Mouse (Mus musculus) midbrain, embryonic 14.5 days (tissue): ENCODE results near the gene Pafah1b2. TPM values are rescaled to one million over a fixed set of nuclear protein-coding genes. Genes with fewer than 3 reads are reported as not detected.

Source experiments
- ATAC-seq: fragments of 200-750 bp; cut with Nextera tagmentation; 2 replicates; pipeline ENCODE4 v1.8.0; 2017; ENCODE audit warnings: moderate number of reproducible peaks, moderate library complexity; ENCODE audit not compliant: low FRiP score, low TSS enrichment
- DNase-seq: peaks from one replicate; pipeline ENCODE4 v3.0.0-alpha.2; 2015
- H3K27ac ChIP-seq: fragments of 300-500 bp; sonication (generic); replicated peaks from 2 replicates; pipeline ENCODE4 v1.5.1; 2014; ENCODE audit warnings: mild to moderate bottlenecking, low read depth, low read length, moderate library complexity
- H3K27me3 ChIP-seq: fragments of 300-500 bp; sonication (generic); 2 replicates; pipeline ENCODE4 v1.6.1; 2014; ENCODE audit warnings: low read length, control low read depth, mixed read lengths; ENCODE audit not compliant: control insufficient read depth, insufficient read depth
- H3K36me3 ChIP-seq: fragments of 300-500 bp; sonication (generic); 2 replicates; pipeline ENCODE4 v1.6.1; 2014; ENCODE audit warnings: low read length, control low read depth; ENCODE audit not compliant: control insufficient read depth, insufficient read depth
- H3K4me1 ChIP-seq: fragments of 300-500 bp; sonication (generic); 2 replicates; pipeline ENCODE4 v1.6.1; 2014; ENCODE audit warnings: mild to moderate bottlenecking, antibody characterized with exemption, low read length, control low read depth; ENCODE audit not compliant: control insufficient read depth, insufficient read depth
- H3K4me2 ChIP-seq: fragments of 300-500 bp; sonication (generic); 2 replicates; pipeline ENCODE4 v1.6.1; 2014; ENCODE audit warnings: mild to moderate bottlenecking, low read length, moderate library complexity
- H3K4me3 ChIP-seq: fragments of 300-500 bp; sonication (generic); replicated peaks from 2 replicates; pipeline ENCODE4 v1.5.1; 2014; ENCODE audit warnings: low read depth, low read length
- H3K9ac ChIP-seq: fragments of 300-500 bp; sonication (generic); replicated peaks from 2 replicates; pipeline ENCODE4 v1.6.1; 2014; ENCODE audit warnings: mild to moderate bottlenecking, low read length, moderate library complexity
- H3K9me3 ChIP-seq: fragments of 300-500 bp; sonication (generic); 2 replicates; pipeline ENCODE4 v1.6.1; 2016; ENCODE audit warnings: low read length, control low read depth, mixed read lengths; ENCODE audit not compliant: control insufficient read depth
- WGBS: fragments of 180-500 bp; shearing (Covaris S2); extraction: QIAGEN DNeasy Blood & Tissue Kit; methylation state at CpG from one replicate; pipeline ENCODE4 v1.1.7; 2014; 5-methylcytosine and 5-hydroxymethylcytosine counted together
- polyA plus RNA-seq: library from polyadenylated mRNA; unstranded; fragments of >200 nt; fragmentation: Nextera tagmentation; extraction: Ambion mirVana; gene quantifications from 2 replicates; pipeline ENCODE4 v1.2.1, GENCODE M21; 2014

Gene Pafah1b2
- polyA plus RNA-seq, 1 experiment from 2014 or later: 338 TPM

GRCm38 (mm10) chr9:45955107-45955963 lies 57.2 kb downstream of the Pafah1b2 start, which contains the start of gene Sidt2:
Gene Sidt2, minus strand, starts transcription at chr9:45955258.
- Histone ChIP-seq H3K9me3 (no peaks in the 10 kb centered on the region), H3K4me2 (peak within 1 kb of the TSS; percentile 93), H3K4me1 (peaks cover 18% of the 10 kb centered on the region), H3K36me3 (peaks cover 18% of the 10 kb centered on the region), H3K27ac (peak within 1 kb of the TSS; percentile 77), H3K27me3 (no peaks in the 10 kb centered on the region), H3K4me3 (peak within 1 kb of the TSS; percentile 86), H3K9ac (peak within 1 kb of the TSS; percentile 86)
- DNase-seq (peak; percentile 96), ATAC-seq (peak; percentile 94)
- WGBS: 1% methylated on average over 48 of the region's 48 CpGs

GRCm38 (mm10) chr9:45954294-45955106 lies 58.0 kb downstream of the Pafah1b2 start:
- H3K4me2 ChIP-seq: peak overlapping the region; percentile 93
- no peaks in the 10 kb centered on the region for H3K9me3 ChIP-seq
- WGBS: under 1% methylated on average over 63 of the region's 63 CpGs
- H3K4me1 ChIP-seq: peaks cover 18% of the 10 kb centered on the region
- ATAC-seq (peak; percentile 44), DNase-seq (peak; percentile 67)
- H3K9ac ChIP-seq: peak overlapping the region; percentile 86
- H3K4me3 ChIP-seq: peak overlapping the region; percentile 86
- peaks cover 24% of the 10 kb centered on the region for H3K36me3 ChIP-seq
- H3K27ac ChIP-seq: peak overlapping the region; percentile 77
- no peaks in the 10 kb centered on the region for H3K27me3 ChIP-seq

- H3K27ac ChIP-seq: no peak overlapping the region
- no peak for DNase-seq
- 62% methylated on average over 13 of the region's 13 CpGs for WGBS
- peak overlapping the region; percentile 93 for H3K4me2 ChIP-seq
- H3K4me1 ChIP-seq: peaks cover 18% of the 10 kb centered on the region
- H3K9me3 ChIP-seq: no peaks in the 10 kb centered on the region
- peak overlapping the region; percentile 86; the same call in 1 of the 2 replicates for H3K9ac ChIP-seq
- no peak for ATAC-seq
- peak overlapping the region; percentile 86 for H3K4me3 ChIP-seq
- peaks cover 31% of the 10 kb centered on the region for H3K36me3 ChIP-seq
- no peaks in the 10 kb centered on the region for H3K27me3 ChIP-seq
Measured at GRCm38 (mm10) chr9:45953511-45954293, 58.8 kb downstream of the Pafah1b2 start.

DNA sequence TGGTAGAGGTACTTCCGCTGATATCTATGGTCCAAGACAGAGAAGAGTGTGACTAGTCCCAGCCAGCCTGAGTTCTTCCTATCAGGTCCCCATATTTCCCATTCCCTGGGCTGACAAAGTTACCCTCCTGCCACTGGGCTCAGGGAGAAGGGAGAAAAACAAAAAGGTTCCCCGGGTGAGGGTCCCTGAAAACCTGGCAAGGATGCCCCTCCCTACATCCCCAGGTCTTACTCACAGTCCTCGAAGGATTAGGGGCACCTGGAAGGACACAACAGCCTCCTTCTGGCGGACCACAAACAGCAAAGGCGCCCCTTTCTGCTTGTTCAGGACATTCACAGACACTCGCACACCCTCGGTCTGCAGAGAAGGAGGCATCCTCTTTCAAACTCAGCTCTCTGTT lies 59.6 kb downstream of the Pafah1b2 start:
- WGBS: 83% methylated on average over 7 of the region's 7 CpGs
- Histone ChIP-seq H3K4me3 (no peak overlapping the region), H3K27me3 (no peaks in the 10 kb centered on the region), H3K4me2 (no peak overlapping the region), H3K4me1 (peaks cover 18% of the 10 kb centered on the region), H3K27ac (no peak overlapping the region), H3K9ac (no peak overlapping the region), H3K36me3 (peaks cover 38% of the 10 kb centered on the region), H3K9me3 (no peaks in the 10 kb centered on the region)
- ATAC-seq (no peak), DNase-seq (no peak)

DNA sequence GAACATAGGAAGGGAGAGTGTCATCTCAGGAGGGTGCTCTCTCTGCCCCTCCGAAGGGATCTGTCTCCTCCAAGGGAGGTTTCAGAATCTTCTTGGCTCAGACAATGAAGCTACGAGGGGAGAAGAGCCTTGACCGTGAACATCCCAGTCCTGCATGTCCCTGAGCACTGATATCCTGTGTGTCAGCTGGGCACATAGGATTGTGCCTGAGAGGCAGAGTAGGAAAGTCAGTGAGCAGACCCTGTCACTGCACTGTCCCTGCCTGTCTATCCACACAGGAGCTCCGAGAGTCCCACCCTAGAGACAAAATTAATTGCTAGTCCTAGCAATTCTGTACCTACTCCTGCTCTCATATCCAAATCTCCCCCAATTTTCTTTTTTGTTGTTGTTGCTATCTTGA lies 60.4 kb downstream of the Pafah1b2 start:
- no peaks in the 10 kb centered on the region for H3K27me3 ChIP-seq
- no peak for ATAC-seq
- H3K36me3 ChIP-seq: peaks cover 43% of the 10 kb centered on the region
- peaks cover 18% of the 10 kb centered on the region for H3K4me1 ChIP-seq
- DNase-seq: no peak
- H3K9ac ChIP-seq: no peak overlapping the region
- H3K9me3 ChIP-seq: no peaks in the 10 kb centered on the region
- WGBS: 95% methylated on average over 4 of the region's 4 CpGs
- no peak overlapping the region for H3K4me3 ChIP-seq
- H3K4me2 ChIP-seq: no peak overlapping the region
- no peak overlapping the region for H3K27ac ChIP-seq

DNA sequence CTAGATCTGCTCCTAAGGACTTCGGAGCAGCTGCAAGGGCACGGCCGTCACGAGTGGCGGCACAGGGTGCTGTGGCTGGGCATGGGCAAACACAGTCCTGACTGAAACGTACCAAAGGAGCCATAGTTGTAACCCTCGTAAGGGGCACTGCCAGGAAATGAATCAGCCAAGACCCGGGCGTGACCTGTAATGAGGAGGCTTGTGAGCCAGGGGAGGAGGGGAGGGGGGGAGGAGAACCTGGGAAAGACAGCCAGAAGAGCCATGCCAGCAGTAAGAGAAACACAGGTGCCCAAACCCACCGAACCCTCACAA lies 65.7 kb downstream of the Pafah1b2 start:
- H3K27ac ChIP-seq: no peak overlapping the region
- WGBS: 94% methylated on average over 10 of the region's 10 CpGs
- no peak overlapping the region for H3K9ac ChIP-seq
- DNase-seq (no peak), ATAC-seq (no peak)
- H3K4me1 ChIP-seq: no peaks in the 10 kb centered on the region
- H3K36me3 ChIP-seq: peaks cover 86% of the 10 kb centered on the region
- H3K9me3 ChIP-seq: no peaks in the 10 kb centered on the region
- no peaks in the 10 kb centered on the region for H3K27me3 ChIP-seq
- H3K4me2 ChIP-seq: no peak overlapping the region
- H3K4me3 ChIP-seq: no peak overlapping the region

DNA sequence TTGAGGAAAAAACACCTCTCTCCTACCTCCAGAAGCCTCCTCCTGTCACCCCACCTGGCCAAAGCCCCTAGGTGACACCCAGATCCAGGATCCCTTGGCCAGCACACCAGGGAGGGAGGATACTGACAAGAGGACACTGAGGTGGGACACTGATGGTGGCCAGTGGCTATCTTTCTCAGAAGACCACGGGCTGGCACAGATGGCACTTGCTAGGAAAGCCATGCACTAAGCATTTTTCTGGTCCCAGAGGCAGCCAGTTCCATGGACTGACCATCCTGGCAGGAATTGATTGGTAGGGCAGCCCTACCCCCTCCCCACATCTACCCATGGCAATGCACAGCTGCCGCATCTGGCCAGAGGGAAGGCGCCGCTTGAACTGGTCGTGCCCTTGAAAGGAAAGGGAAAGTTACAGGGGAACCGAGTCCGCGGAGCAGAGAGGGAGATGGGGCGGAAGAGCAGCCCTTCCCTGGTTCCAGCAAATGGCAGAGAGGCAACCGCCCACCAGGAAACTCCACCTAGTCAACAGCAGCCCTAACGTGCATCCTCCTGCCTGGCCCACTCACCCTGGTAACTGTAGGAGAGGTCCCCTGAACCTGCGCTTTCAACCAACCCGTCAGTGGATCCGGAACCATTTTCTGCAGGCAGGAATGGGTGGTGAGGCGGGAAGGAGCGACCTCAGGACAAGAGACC lies 66.2 kb downstream of the Pafah1b2 start:
- no peaks in the 10 kb centered on the region for H3K9me3 ChIP-seq

GRCm38 (mm10) chr9:45945721-45946120 lies 66.8 kb downstream of the Pafah1b2 start:
- WGBS: 93% methylated on average over 13 of the region's 13 CpGs
- Histone ChIP-seq H3K27me3 (no peaks in the 10 kb centered on the region), H3K4me3 (no peak overlapping the region), H3K4me1 (no peaks in the 10 kb centered on the region), H3K9ac (no peak overlapping the region), H3K9me3 (no peaks in the 10 kb centered on the region), H3K36me3 (peaks cover 89% of the 10 kb centered on the region), H3K4me2 (no peak overlapping the region), H3K27ac (no peak overlapping the region)
- ATAC-seq: no peak
- no peak for DNase-seq

More for the DNA sequence above, 66.2 kb downstream of the Pafah1b2 start:
- 87% methylated on average over 16 of the region's 16 CpGs for WGBS
- H3K27me3 ChIP-seq: no peaks in the 10 kb centered on the region
- no peak overlapping the region for H3K4me3 ChIP-seq
- H3K27ac ChIP-seq: no peak overlapping the region
- DNase-seq (no peak), ATAC-seq (no peak)
- no peaks in the 10 kb centered on the region for H3K4me1 ChIP-seq
- H3K4me2 ChIP-seq: no peak overlapping the region
- H3K36me3 ChIP-seq: peaks cover 86% of the 10 kb centered on the region
- H3K9ac ChIP-seq: no peak overlapping the region
